Mouse (Mus musculus): Measurements from ENCODE around the gene Bdh1.

DNA sequence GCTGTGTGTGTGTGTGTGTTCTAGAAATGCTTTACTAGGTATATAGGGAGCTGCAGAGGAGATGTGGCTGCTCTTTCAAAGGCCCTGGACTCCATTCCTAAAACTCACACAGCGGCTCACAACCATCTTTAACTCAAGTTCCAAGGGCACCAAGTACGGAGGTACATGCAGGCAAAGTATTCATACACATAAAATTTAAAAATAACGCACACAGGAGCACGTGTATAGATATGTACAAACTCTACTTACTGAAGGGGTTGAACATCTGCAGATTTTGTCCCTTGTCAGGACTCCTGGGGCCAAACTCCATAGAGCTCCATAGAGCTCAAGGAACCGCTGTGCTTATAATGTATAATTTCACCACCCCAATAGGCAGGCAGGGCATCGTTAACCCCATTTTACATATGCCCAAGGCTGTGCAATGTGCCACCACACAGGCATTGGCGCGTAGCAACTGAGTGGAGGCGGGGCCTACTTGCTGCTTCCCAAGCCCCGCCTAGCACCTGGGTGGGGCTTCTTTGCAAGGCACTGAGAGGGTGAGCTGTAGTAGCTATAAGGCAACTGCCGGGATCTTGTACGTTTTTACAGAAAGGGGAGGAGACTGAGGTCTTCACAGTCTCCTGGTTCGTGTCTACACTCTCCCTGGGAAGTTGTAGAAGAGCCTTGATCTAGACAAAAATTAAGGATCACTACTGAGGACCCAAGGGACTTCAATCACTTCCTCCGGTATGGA lies 85.9 kb downstream of the Bdh1 start:
- TF ChIP-seq CTCF (IDR thresholded peaks at IDR 0.05; ENCODE audit: borderline replicate concordance, insufficient read depth, low read depth, low read length) (no peak), POLR2A (IDR thresholded peaks at IDR 0.05; ENCODE audit: borderline replicate concordance, insufficient read depth, low read length) (no peak)

Data from cerebellum, adult 2 months (tissue).